Mouse (Mus musculus) neural tube, embryonic 12.5 days (tissue): ENCODE results near the gene Hip1. TPM values are rescaled to one million over a fixed set of nuclear protein-coding genes. Genes with fewer than 3 reads are reported as not detected.

Source experiments
- ATAC-seq: fragments of 200-750 bp; cut with Nextera tagmentation; 2 replicates; pipeline ENCODE4 v1.8.0; 2017; ENCODE audit warnings: low read depth, mild to moderate bottlenecking, moderate TSS enrichment, moderate library complexity; ENCODE audit not compliant: low FRiP score
- H3K27ac ChIP-seq: fragments of 300-500 bp; sonication (generic); 2 replicates; pipeline ENCODE4 v1.5.1; 2016
- H3K27me3 ChIP-seq: fragments of 300-500 bp; sonication (generic); replicated peaks from 2 replicates; pipeline ENCODE4 v1.6.1; 2016; ENCODE audit warnings: mild to moderate bottlenecking
- H3K36me3 ChIP-seq: fragments of 300-500 bp; sonication (generic); 2 replicates; pipeline ENCODE4 v1.6.1; 2016; ENCODE audit warnings: mild to moderate bottlenecking
- H3K4me1 ChIP-seq: fragments of 300-500 bp; sonication (generic); 2 replicates; pipeline ENCODE4 v1.6.1; 2016
- H3K4me2 ChIP-seq: fragments of 300-500 bp; sonication (generic); replicated peaks from 2 replicates; pipeline ENCODE4 v1.6.1; 2016; ENCODE audit warnings: mild to moderate bottlenecking
- H3K4me3 ChIP-seq: fragments of 300-500 bp; sonication (generic); 2 replicates; pipeline ENCODE4 v1.5.1; 2016
- H3K9ac ChIP-seq: fragments of 300-500 bp; sonication (generic); 2 replicates; pipeline ENCODE4 v1.6.1; 2016; ENCODE audit warnings: mild to moderate bottlenecking
- H3K9me3 ChIP-seq: fragments of 300-500 bp; sonication (generic); 2 replicates; pipeline ENCODE4 v1.6.1; 2016; ENCODE audit warnings: mild to moderate bottlenecking
- WGBS: fragments of 180-500 bp; shearing (Covaris S2); methylation state at CpG from one replicate; pipeline ENCODE4 v1.1.7; 2016; 5-methylcytosine and 5-hydroxymethylcytosine counted together
- polyA plus RNA-seq: library from polyadenylated mRNA; unstranded; fragments of >200 nt; fragmentation: Nextera tagmentation; extraction: Ambion mirVana; gene quantifications from 2 replicates; pipeline ENCODE4 v1.2.1, GENCODE M21; 2016

Gene Hip1
- polyA plus RNA-seq, 1 experiment from 2014 or later, result 60.0 TPM

GRCm38 (mm10) chr5:135557671-135558070, 12.8 kb upstream of the Hip1 start:
- Histone ChIP-seq H3K9me3 (no peaks in the 10 kb centered on the region), H3K27me3 (no peaks in the 10 kb centered on the region), H3K4me2 (peak overlapping the region; percentile 22), H3K4me1 (peaks cover 13% of the 10 kb centered on the region), H3K27ac (peak overlapping the region; percentile 64; the same call in 1 of the 2 replicates), H3K36me3 (no peaks in the 10 kb centered on the region), H3K4me3 (no peak overlapping the region), H3K9ac (no peak overlapping the region)
- 56% methylated on average over 3 of the region's 3 CpGs for WGBS
- ATAC-seq, result peak; percentile 53; the same call in 1 of the 2 replicates

- H3K9ac ChIP-seq, result no peak overlapping the region
- H3K27me3 ChIP-seq, result no peaks in the 10 kb centered on the region
- peak overlapping the region; percentile 22 for H3K4me2 ChIP-seq
- H3K27ac ChIP-seq, result peak overlapping the region; percentile 64; the same call in 1 of the 2 replicates
- WGBS, result 16% methylated on average over 4 of the region's 4 CpGs
- ATAC-seq, result peak; percentile 94
- no peak overlapping the region for H3K4me3 ChIP-seq
- H3K4me1 ChIP-seq, result peaks cover 13% of the 10 kb centered on the region
- no peaks in the 10 kb centered on the region for H3K9me3 ChIP-seq
- H3K36me3 ChIP-seq, result no peaks in the 10 kb centered on the region
These were observed 12.1 kb upstream of the Hip1 start for GRCm38 (mm10) chr5:135557051-135557450.

DNA sequence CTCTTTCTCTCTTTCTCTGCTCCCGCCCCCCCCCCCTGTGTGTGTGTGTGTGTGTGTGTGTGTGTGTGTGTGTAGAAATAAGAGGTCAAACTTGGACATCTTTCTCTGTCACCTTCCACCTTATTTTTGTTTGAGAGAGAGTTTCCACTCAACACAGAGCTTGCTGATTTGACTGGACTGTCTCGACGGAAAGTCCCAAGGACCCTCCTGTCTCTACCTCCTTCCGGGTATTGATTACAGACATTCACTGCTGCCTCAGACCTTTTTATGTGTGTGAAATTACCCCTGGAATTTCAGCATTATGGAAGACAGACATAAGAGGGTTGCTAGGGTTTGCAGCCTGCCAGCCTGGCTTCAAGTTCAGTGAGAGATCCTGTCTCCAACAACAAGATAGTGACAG, 11.3 kb upstream of the Hip1 start:
- no peak for ATAC-seq

GRCm38 (mm10) chr5:135551591-135551990, 6.7 kb upstream of the Hip1 start:
- Histone ChIP-seq H3K36me3 (no peaks in the 10 kb centered on the region), H3K4me2 (no peak overlapping the region), H3K27ac (no peak overlapping the region), H3K4me3 (no peak overlapping the region), H3K9me3 (no peaks in the 10 kb centered on the region), H3K4me1 (peaks cover 3% of the 10 kb centered on the region; the same call in 1 of the 2 replicates), H3K27me3 (no peaks in the 10 kb centered on the region), H3K9ac (no peak overlapping the region)
- 76% methylated on average over 3 of the region's 3 CpGs for WGBS
- no peak for ATAC-seq

More for the DNA sequence above, 11.3 kb upstream of the Hip1 start:
- Histone ChIP-seq H3K27me3 (no peaks in the 10 kb centered on the region), H3K9ac (no peak overlapping the region), H3K9me3 (no peaks in the 10 kb centered on the region), H3K4me1 (peaks cover 13% of the 10 kb centered on the region), H3K36me3 (no peaks in the 10 kb centered on the region), H3K4me2 (no peak overlapping the region), H3K4me3 (no peak overlapping the region), H3K27ac (peak overlapping the region; percentile 64)
- 72% methylated on average over 3 of the region's 4 CpGs for WGBS

- Histone ChIP-seq H3K4me3 (no peak overlapping the region), H3K36me3 (no peaks in the 10 kb centered on the region), H3K4me1 (peaks cover 3% of the 10 kb centered on the region; the same call in 1 of the 2 replicates), H3K27ac (no peak overlapping the region), H3K4me2 (no peak overlapping the region), H3K9ac (no peak overlapping the region), H3K9me3 (no peaks in the 10 kb centered on the region), H3K27me3 (0 out of 2 replicates have a peak, but pooled peaks cover 3% of the 10 kb centered on the region)
- WGBS, result 22% methylated on average over 3 of the region's 3 CpGs
- ATAC-seq, result no peak
These were observed 6.0 kb upstream of the Hip1 start for GRCm38 (mm10) chr5:135550910-135551309.

- Histone ChIP-seq H3K9ac (no peak overlapping the region), H3K36me3 (no peaks in the 10 kb centered on the region), H3K9me3 (no peaks in the 10 kb centered on the region), H3K27me3 (peaks cover 3% of the 10 kb centered on the region; the same call in 1 of the 2 replicates), H3K4me3 (no peak overlapping the region), H3K4me2 (no peak overlapping the region), H3K4me1 (peaks cover 18% of the 10 kb centered on the region; the same call in 1 of the 2 replicates), H3K27ac (no peak overlapping the region)
- ATAC-seq, result no peak
- WGBS, result 65% methylated on average over 2 of the region's 2 CpGs
These were observed 3.1 kb upstream of the Hip1 start for GRCm38 (mm10) chr5:135547990-135548389.

GRCm38 (mm10) chr5:135544032-135544558, 825 bp downstream of the Hip1 start:
- Histone ChIP-seq H3K4me2 (peak overlapping the region; percentile 93), H3K27me3 (peaks cover 3% of the 10 kb centered on the region; the same call in 1 of the 2 replicates), H3K9me3 (no peaks in the 10 kb centered on the region), H3K36me3 (no peaks in the 10 kb centered on the region), H3K4me3 (peak overlapping the region; percentile 71), H3K27ac (no peak overlapping the region), H3K9ac (peak overlapping the region; percentile 74), H3K4me1 (peaks cover 18% of the 10 kb centered on the region; the same call in 1 of the 2 replicates)
- no peak for ATAC-seq
- 9% methylated on average over 15 of the region's 15 CpGs for WGBS

DNA sequence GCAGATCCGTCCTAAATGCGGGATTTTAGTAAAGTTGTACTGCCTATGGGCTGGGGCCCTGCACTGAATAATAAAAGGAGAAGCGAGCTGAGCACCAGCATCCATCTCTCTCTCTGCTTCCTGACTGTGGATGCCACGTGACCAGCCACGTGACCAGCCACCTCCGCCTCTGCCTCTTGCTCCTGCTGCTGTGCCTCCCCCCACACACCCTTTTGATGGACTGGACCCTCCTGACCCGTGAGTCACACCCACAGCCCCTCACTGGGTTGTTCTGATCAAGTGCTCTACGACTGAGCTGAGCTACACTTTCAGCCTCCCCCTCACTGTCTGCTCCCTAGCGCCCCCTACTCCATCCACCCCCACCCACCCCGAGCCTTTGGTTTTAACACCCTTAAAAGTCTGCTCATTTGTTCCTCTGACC, 7.1 kb downstream of the Hip1 start:
- Histone ChIP-seq H3K9ac (no peak overlapping the region), H3K4me3 (no peak overlapping the region), H3K4me2 (no peak overlapping the region), H3K9me3 (no peaks in the 10 kb centered on the region), H3K27me3 (no peaks in the 10 kb centered on the region), H3K36me3 (no peaks in the 10 kb centered on the region), H3K27ac (no peak overlapping the region), H3K4me1 (no peaks in the 10 kb centered on the region)
- whole genome bisulfite sequencing, result 80% methylated on average over 10 of the region's 10 CpGs
- no peak for ATAC-seq

GRCm38 (mm10) chr5:135537326-135537725, 7.6 kb downstream of the Hip1 start:
- Histone ChIP-seq H3K9ac (no peak overlapping the region), H3K4me2 (no peak overlapping the region), H3K27me3 (no peaks in the 10 kb centered on the region), H3K27ac (no peak overlapping the region), H3K4me3 (no peak overlapping the region), H3K4me1 (no peaks in the 10 kb centered on the region), H3K36me3 (no peaks in the 10 kb centered on the region), H3K9me3 (no peaks in the 10 kb centered on the region)
- WGBS, result 80% methylated on average over 4 of the region's 4 CpGs
- ATAC-seq, result no peak

- no peaks in the 10 kb centered on the region for H3K9me3 ChIP-seq
- H3K36me3 ChIP-seq, result 0 out of 2 replicates have a peak, but pooled peaks cover 4% of the 10 kb centered on the region
- H3K4me2 ChIP-seq, result no peak overlapping the region
- H3K27me3 ChIP-seq, result no peaks in the 10 kb centered on the region
- H3K27ac ChIP-seq, result no peak overlapping the region
- no peak overlapping the region for H3K4me3 ChIP-seq
- no peak for ATAC-seq
- no peak overlapping the region for H3K9ac ChIP-seq
- no peaks in the 10 kb centered on the region for H3K4me1 ChIP-seq
These were observed 9.1 kb downstream of the Hip1 start for GRCm38 (mm10) chr5:135535867-135536266.

DNA sequence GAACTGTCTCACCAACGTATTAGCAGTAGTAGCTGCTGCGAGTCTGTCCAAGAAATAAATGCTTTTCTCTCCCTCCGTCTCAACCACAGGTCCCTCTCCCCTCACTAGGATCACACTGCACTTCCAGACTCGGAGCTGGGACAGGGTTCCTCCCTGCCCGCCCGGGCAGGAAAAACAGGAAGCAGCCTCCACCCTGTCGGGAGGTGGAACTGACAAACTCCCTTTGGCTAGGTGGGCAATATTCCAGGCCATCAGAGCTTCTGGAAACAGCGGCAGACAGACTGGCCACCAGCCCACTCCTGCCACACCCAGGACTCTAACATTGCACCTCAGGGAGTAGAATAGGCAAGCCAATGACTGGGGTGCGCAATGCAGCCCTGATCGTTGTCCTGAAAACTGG, 11.5 kb downstream of the Hip1 start:
- H3K9me3 ChIP-seq, result no peaks in the 10 kb centered on the region
- H3K27ac ChIP-seq, result no peak overlapping the region
- no peaks in the 10 kb centered on the region for H3K27me3 ChIP-seq
- no peak overlapping the region for H3K4me2 ChIP-seq
- ATAC-seq, result no peak
- no peaks in the 10 kb centered on the region for H3K4me1 ChIP-seq
- no peak overlapping the region for H3K4me3 ChIP-seq
- 0 out of 2 replicates have a peak, but pooled peaks cover 4% of the 10 kb centered on the region for H3K36me3 ChIP-seq
- 82% methylated on average over 10 of the region's 10 CpGs for WGBS
- no peak overlapping the region for H3K9ac ChIP-seq

DNA sequence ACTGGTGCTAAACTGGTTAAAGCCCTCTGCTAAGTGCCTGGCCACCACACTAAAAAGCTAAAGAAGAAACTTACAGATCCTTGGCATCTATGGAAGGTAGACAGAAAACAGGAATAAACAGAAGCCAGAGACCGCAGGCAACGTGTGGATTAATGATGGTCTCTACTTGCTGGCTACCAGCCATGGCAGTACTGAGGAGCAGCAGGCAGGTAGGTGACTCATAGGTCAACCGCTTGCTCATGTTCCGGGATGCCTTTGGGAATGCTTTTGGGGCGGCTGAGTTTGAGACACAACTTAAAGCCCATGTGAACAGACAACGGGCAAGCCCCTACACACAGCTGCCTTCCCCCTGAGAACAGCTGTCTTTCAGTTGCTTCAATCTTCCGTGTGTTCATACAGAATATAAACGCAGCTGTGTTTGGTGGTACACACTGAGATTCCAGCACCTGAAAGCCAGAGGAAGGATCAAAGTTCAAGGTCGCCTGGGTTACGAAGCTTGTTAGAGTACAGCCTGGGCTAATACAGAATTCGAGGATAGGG, 13.5 kb downstream of the Hip1 start:
- Histone ChIP-seq H3K36me3 (peaks cover 7% of the 10 kb centered on the region; the same call in 1 of the 2 replicates), H3K27me3 (no peaks in the 10 kb centered on the region), H3K4me1 (peaks cover 2% of the 10 kb centered on the region; the same call in 1 of the 2 replicates), H3K9ac (no peak overlapping the region), H3K9me3 (no peaks in the 10 kb centered on the region), H3K4me2 (no peak overlapping the region), H3K27ac (no peak overlapping the region), H3K4me3 (no peak overlapping the region)
- no peak for ATAC-seq
- WGBS, result 88% methylated on average over 11 of the region's 11 CpGs

GRCm38 (mm10) chr5:135529964-135530363, 15.0 kb downstream of the Hip1 start:
- no peak overlapping the region for H3K27ac ChIP-seq
- no peak overlapping the region for H3K4me2 ChIP-seq
- H3K4me3 ChIP-seq, result no peak overlapping the region
- H3K9me3 ChIP-seq, result no peaks in the 10 kb centered on the region
- H3K4me1 ChIP-seq, result peaks cover 2% of the 10 kb centered on the region; the same call in 1 of the 2 replicates
- H3K36me3 ChIP-seq, result peaks cover 7% of the 10 kb centered on the region; the same call in 1 of the 2 replicates
- ATAC-seq, result no peak
- H3K9ac ChIP-seq, result no peak overlapping the region
- WGBS, result 87% methylated on average over 2 of the region's 2 CpGs
- no peaks in the 10 kb centered on the region for H3K27me3 ChIP-seq
